ENCODE assay signal across 28 mouse cellular contexts in the genomic region with DNA sequence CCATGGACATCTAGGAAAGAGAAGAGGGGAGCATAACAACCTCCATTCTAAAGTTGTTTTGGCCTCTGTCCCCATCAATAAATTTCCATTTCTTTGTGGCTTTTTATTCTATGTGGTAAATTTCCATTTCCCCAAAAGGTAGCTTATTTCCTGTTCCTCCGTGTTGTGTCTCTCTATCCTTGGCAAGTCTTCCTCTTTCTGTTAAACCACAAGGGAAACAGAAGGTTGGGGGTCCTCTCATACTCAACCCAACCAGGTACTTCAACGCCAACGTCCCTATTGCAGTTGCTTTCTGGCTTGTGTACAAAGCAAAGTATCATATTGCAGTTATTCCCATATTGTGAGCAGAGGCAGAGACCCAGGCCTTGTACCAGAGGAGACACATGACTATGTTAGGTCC.
DNase-seq lines count a peak whose midpoint lies in the region; ATAC-seq and TF ChIP-seq lines count a peak whose summit lies in the region.
"Had no signal": no experiment of that assay in that cellular context is flagged by ENCODE, and none has a peak within 500 bp of the region (broad histone marks: within the 10 kb centered on the region; RNA-seq: fewer than 3 reads in every experiment).

No protein-coding gene starts in this region.

- H3K4me2 ChIP-seq in forebrain, postnatal 0 days (ENCODE audit: low read depth), result no peak overlapping the region
- H3K4me2 ChIP-seq: embryonic facial prominence, embryonic 13.5 days; forebrain, embryonic 12.5 days; forebrain, embryonic 15.5 days; heart, embryonic 11.5 days; hindbrain, embryonic 13.5 days; intestine, embryonic 15.5 days had no signal

- H3K9me3 ChIP-seq in MEL (replicated peaks; ENCODE audit: insufficient read depth, low read length), result no peaks in the 10 kb centered on the region
- H3K9me3 ChIP-seq in forebrain, postnatal 0 days (ENCODE audit: low read length), result no peaks in the 10 kb centered on the region
- H3K9me3 ChIP-seq: embryonic facial prominence, embryonic 10.5 days; embryonic facial prominence, embryonic 13.5 days; forebrain, embryonic 12.5 days; forebrain, embryonic 15.5 days; hindbrain, embryonic 10.5 days; hindbrain, embryonic 13.5 days; intestine, embryonic 15.5 days had no signal

- no peaks in the 10 kb centered on the region for H3K79me2 ChIP-seq in MEL (ENCODE audit: control insufficient read depth, insufficient read depth, low read length, poor library complexity)

- TF ChIP-seq RAD21 in MEL (IDR thresholded peaks at IDR 0.05; ENCODE audit: low read depth, low read length), result no peak

- ATAC-seq in common myeloid progenitor, adult 5-6 weeks (replicated peaks; ENCODE audit: low read depth, poor library complexity, severe bottlenecking), result peak; percentile 99
- ATAC-seq in megakaryocyte, adult 5-6 weeks (ENCODE audit: poor library complexity, severe bottlenecking), result peak; percentile 49
- no peak for ATAC-seq in forebrain, postnatal 0 days
- ATAC-seq: forebrain, embryonic 15.5 days; hindbrain, embryonic 16.5 days; intestine, embryonic 15.5 days; Patski had no signal

- H3K36me3 ChIP-seq in MEL (ENCODE audit: control insufficient read depth in 1 of 2, insufficient read depth in 2 of 2, low read length in 2 of 2), result peaks cover 0 to 2% of the 10 kb centered on the region in 2 experiments; a peak in 1 of 4 replicates
- no peaks in the 10 kb centered on the region for H3K36me3 ChIP-seq in forebrain, postnatal 0 days (ENCODE audit: insufficient read depth)
- H3K36me3 ChIP-seq: embryonic facial prominence, embryonic 10.5 days; embryonic facial prominence, embryonic 13.5 days; forebrain, embryonic 12.5 days; forebrain, embryonic 15.5 days; G1E; hindbrain, embryonic 10.5 days; hindbrain, embryonic 13.5 days; intestine, embryonic 15.5 days had no signal

- TF ChIP-seq POLR2A in MEL (IDR thresholded peaks at IDR 0.05; ENCODE audit: control insufficient read depth in 1 of 2, insufficient read depth in 1 of 2, low read depth in 1 of 2, low read length in 2 of 2, poor library complexity in 1 of 2), result no peak

- no peak for TF ChIP-seq EP300 in MEL (IDR thresholded peaks at IDR 0.05; ENCODE audit: low read depth in 1 of 2, low read length in 2 of 2)

- no peaks in the 10 kb centered on the region for H3K4me1 ChIP-seq in MEL (ENCODE audit: control insufficient read depth in 1 of 2, insufficient read depth in 2 of 2, low read length in 2 of 2)
- no peaks in the 10 kb centered on the region for H3K4me1 ChIP-seq in forebrain, postnatal 0 days (ENCODE audit: insufficient read depth)
- H3K4me1 ChIP-seq: embryonic facial prominence, embryonic 10.5 days; embryonic facial prominence, embryonic 13.5 days; forebrain, embryonic 12.5 days; forebrain, embryonic 15.5 days; hindbrain, embryonic 10.5 days; hindbrain, embryonic 13.5 days; intestine, embryonic 15.5 days had no signal

- no peak overlapping the region for H3K9ac ChIP-seq in MEL (ENCODE audit: control insufficient read depth, low read depth, low read length, poor library complexity, severe bottlenecking)
- H3K9ac ChIP-seq in forebrain, postnatal 0 days, result no peak overlapping the region
- H3K9ac ChIP-seq: embryonic facial prominence, embryonic 13.5 days; forebrain, embryonic 12.5 days; forebrain, embryonic 15.5 days; hindbrain, embryonic 13.5 days; intestine, embryonic 15.5 days had no signal

- H3K27ac ChIP-seq in MEL (ENCODE audit: control insufficient read depth, low read depth, low read length), result no peak overlapping the region
- H3K27ac ChIP-seq in forebrain, postnatal 0 days (ENCODE audit: low read depth, low read length), result no peak overlapping the region
- H3K27ac ChIP-seq: embryonic facial prominence, embryonic 10.5 days; embryonic facial prominence, embryonic 13.5 days; forebrain, embryonic 12.5 days; forebrain, embryonic 15.5 days; hindbrain, embryonic 10.5 days; hindbrain, embryonic 13.5 days; intestine, embryonic 15.5 days had no signal

- no peak overlapping the region for H3K4me3 ChIP-seq in MEL (ENCODE audit: control insufficient read depth in 1 of 2, insufficient read depth in 1 of 2, low read depth in 2 of 2, low read length in 2 of 2)
- H3K4me3 ChIP-seq in forebrain, postnatal 0 days (ENCODE audit: low read depth, low read length), result no peak overlapping the region
- H3K4me3 ChIP-seq: embryonic facial prominence, embryonic 10.5 days; embryonic facial prominence, embryonic 13.5 days; erythroblast, embryonic 14.5 days; forebrain, embryonic 12.5 days; forebrain, embryonic 15.5 days; hindbrain, embryonic 10.5 days; hindbrain, embryonic 13.5 days; intestine, embryonic 15.5 days had no signal

- peak; percentile 24 for DNase-seq in MEL (ENCODE audit: low read depth, low spot score)
- no peak for DNase-seq in cerebellum, adult 9-11 months
- DNase-seq in spleen, adult 12 weeks (ENCODE audit: low spot score), result no peak
- no peak for DNase-seq in forebrain, postnatal 0 days
- DNase-seq: adrenal gland, adult 2 months; adrenal gland, postnatal 25 days; cerebellum, adult 18-20 months; cerebellum, adult 9-10 months; cerebellum, postnatal 25 days; embryo, embryonic 11 days; gastrocnemius, postnatal 10 days; gastrocnemius, postnatal 36 days; heart, adult 11 months; kidney, adult 11 months had no signal

- H3K27me3 ChIP-seq in MEL (ENCODE audit: control insufficient read depth in 1 of 2, insufficient read depth in 2 of 2, low read length in 2 of 2), result no peaks in the 10 kb centered on the region
- no peaks in the 10 kb centered on the region for H3K27me3 ChIP-seq in forebrain, postnatal 0 days (ENCODE audit: insufficient read depth, low read length)
- H3K27me3 ChIP-seq: embryonic facial prominence, embryonic 13.5 days; forebrain, embryonic 12.5 days; forebrain, embryonic 15.5 days; hindbrain, embryonic 13.5 days; intestine, embryonic 15.5 days; Patski had no signal

- no peak for TF ChIP-seq CTCF in MEL (IDR thresholded peaks at IDR 0.05 in 2 of 3, conservative IDR thresholded peaks at IDR 0.05 in 1 of 3; ENCODE audit: control insufficient read depth in 1 of 3, insufficient read depth in 1 of 3, low read depth in 2 of 3, low read length in 3 of 3, poor library complexity in 1 of 3, severe bottlenecking in 1 of 3)
- no peak for TF ChIP-seq CTCF in forebrain, postnatal 0 days (IDR thresholded peaks at IDR 0.05; ENCODE audit: low read depth)

- 83% methylated on average over 3 of the region's 3 CpGs for WGBS in forebrain, postnatal 0 days

TF ChIP-seq in MEL, 35 proteins besides CTCF, POLR2A, EP300 and RAD21:
- no peak for TF ChIP-seq POLR2AphosphoS5 (IDR thresholded peaks at IDR 0.05; ENCODE audit: borderline replicate concordance, low read depth, low read length)
- TF ChIP-seq SMC3 (IDR thresholded peaks at IDR 0.05; ENCODE audit: low read depth, low read length), result no peak
- no peak for TF ChIP-seq ZMIZ1 (IDR thresholded peaks at IDR 0.05; ENCODE audit: low read depth, low read length)
- TF ChIP-seq TCF12 (IDR thresholded peaks at IDR 0.05; ENCODE audit: low read depth, low read length), result no peak
- TF ChIP-seq UBTF (IDR thresholded peaks at IDR 0.05; ENCODE audit: borderline replicate concordance, insufficient read depth, low read depth, low read length), result no peak
- no peak for TF ChIP-seq CHD2 (IDR thresholded peaks at IDR 0.05; ENCODE audit: low read length)
- TF ChIP-seq BHLHE40 (IDR thresholded peaks at IDR 0.05; ENCODE audit: borderline replicate concordance, low read depth, low read length), result no peak
- no peak for TF ChIP-seq HCFC1 (IDR thresholded peaks at IDR 0.05; ENCODE audit: low read depth, low read length)
- no peak for TF ChIP-seq TBP (IDR thresholded peaks at IDR 0.05; ENCODE audit: low read depth, low read length)
- no peak for TF ChIP-seq JUND (IDR thresholded peaks at IDR 0.05; ENCODE audit: low read depth, low read length)
- no peak for TF ChIP-seq SIN3A (IDR thresholded peaks at IDR 0.05; ENCODE audit: low read length)
- TF ChIP-seq ETS1 (IDR thresholded peaks at IDR 0.05; ENCODE audit: low read depth, low read length), result no peak
- no peak for TF ChIP-seq MXI1 (IDR thresholded peaks at IDR 0.05; ENCODE audit: low read depth, low read length)
- no peak for TF ChIP-seq ZKSCAN1 (IDR thresholded peaks at IDR 0.05; ENCODE audit: low read depth, low read length)
- no peak for TF ChIP-seq MYC (IDR thresholded peaks at IDR 0.05; ENCODE audit: low read depth, low read length)
- no peak for TF ChIP-seq MYB (IDR thresholded peaks at IDR 0.05; ENCODE audit: low read depth, low read length)
- no peak for TF ChIP-seq NRF1 (IDR thresholded peaks at IDR 0.05; ENCODE audit: insufficient read depth, low read depth, low read length, poor library complexity, severe bottlenecking)
- no peak for TF ChIP-seq USF2 (IDR thresholded peaks at IDR 0.05; ENCODE audit: borderline replicate concordance in 1 of 2, insufficient read depth in 1 of 2, low read depth in 1 of 2, low read length in 2 of 2)
TF ChIP-seq in MEL: peak in this region for 0.
